Mouse (Mus musculus) MEL (cell line): ENCODE results near the gene Ubac2. TPM values are rescaled to one million over a fixed set of nuclear protein-coding genes. Genes with fewer than 3 reads are reported as not detected.

Experiments used
- DNase-seq: peaks from one replicate; pipeline ENCODE4 v3.0.0; 2011; ENCODE audit warnings: low read depth, low spot score
- H3K27ac ChIP-seq: 2 replicates; pipeline ENCODE4 v1.5.1; 2012; ENCODE audit warnings: low read depth, mild to moderate bottlenecking, control low read depth, low read length, moderate library complexity; ENCODE audit not compliant: control insufficient read depth
- H3K27me3 ChIP-seq, 2 experiments: fragments of 150-350 bp in 1 of 2; sonication (generic) in 1 of 2; 2 replicates each; pipeline ENCODE4 v1.6.1; 2012; ENCODE audit warnings: low read length in 2 of 2, mild to moderate bottlenecking in 2 of 2, improper control_type of control experiment in 1 of 2, moderate library complexity in 1 of 2; ENCODE audit not compliant: insufficient read depth in 2 of 2, control insufficient read depth in 1 of 2
- H3K36me3 ChIP-seq, 2 experiments: 2 replicates each; pipeline ENCODE4 v1.6.1; 2012 to 2014; ENCODE audit warnings: low read length in 2 of 2, improper control_type of control experiment in 1 of 2, inconsistent platforms in 1 of 2, mild to moderate bottlenecking in 1 of 2; ENCODE audit not compliant: insufficient read depth in 2 of 2, control insufficient read depth in 1 of 2
- H3K4me1 ChIP-seq, 2 experiments: fragments of 150-350 bp in 1 of 2; sonication (generic) in 1 of 2; 2 replicates each; pipeline ENCODE4 v1.6.1; 2012; ENCODE audit warnings: low read length in 2 of 2, improper control_type of control experiment in 1 of 2, mild to moderate bottlenecking in 1 of 2; ENCODE audit not compliant: insufficient read depth in 2 of 2, control insufficient read depth in 1 of 2
- H3K4me3 ChIP-seq, 2 experiments: fragments of 150-350 bp in 1 of 2; sonication (generic) in 1 of 2; 2 replicates each; pipeline ENCODE4 v1.5.1; 2012; ENCODE audit warnings: low read depth in 2 of 2, low read length in 2 of 2, mild to moderate bottlenecking in 2 of 2, moderate library complexity in 2 of 2, control low read depth in 1 of 2, improper control_type of control experiment in 1 of 2; ENCODE audit not compliant: control insufficient read depth in 1 of 2, insufficient read depth in 1 of 2
- H3K79me2 ChIP-seq: 2 replicates; pipeline ENCODE4 v1.6.1; 2012; ENCODE audit warnings: mild to moderate bottlenecking, low read length, moderate library complexity; ENCODE audit not compliant: control insufficient read depth, poor library complexity, insufficient read depth
- H3K9ac ChIP-seq: 2 replicates; pipeline ENCODE4 v1.6.1; 2012; ENCODE audit warnings: low read depth, mild to moderate bottlenecking, control low read depth, low read length, moderate library complexity; ENCODE audit not compliant: control insufficient read depth, poor library complexity, severe bottlenecking
- H3K9me3 ChIP-seq: fragments of 150-350 bp; sonication (generic); replicated peaks from 2 replicates; pipeline ENCODE4 v1.6.1; 2012; ENCODE audit warnings: mild to moderate bottlenecking, low read length, improper control_type of control experiment, moderate library complexity; ENCODE audit not compliant: insufficient read depth
- CHD1 ChIP-seq: IDR thresholded peaks from 2 replicates; pipeline ENCODE4 v1.6.1; 2012; ENCODE audit warnings: low read depth, mild to moderate bottlenecking, inconsistent platforms, low read length, improper control_type of control experiment
- E2F4 ChIP-seq: IDR thresholded peaks from 2 replicates; pipeline ENCODE4 v1.6.1; 2011; ENCODE audit warnings: low read depth, low read length, improper control_type of control experiment, borderline replicate concordance
- EP300 ChIP-seq, 2 experiments: IDR thresholded peaks; 2 replicates each; pipeline ENCODE4 v1.6.1; 2011; ENCODE audit warnings: improper control_type of control experiment in 2 of 2, low read length in 2 of 2, low read depth in 1 of 2, mild to moderate bottlenecking in 1 of 2
- HCFC1 ChIP-seq: IDR thresholded peaks from 2 replicates; pipeline ENCODE4 v1.6.1; 2012; ENCODE audit warnings: low read depth, mild to moderate bottlenecking, inconsistent platforms, low read length, improper control_type of control experiment, moderate library complexity
- MAFK ChIP-seq: IDR thresholded peaks from 2 replicates; pipeline ENCODE4 v1.6.1; 2011; ENCODE audit warnings: low read depth, mild to moderate bottlenecking, low read length, improper control_type of control experiment, borderline replicate concordance
- MAX ChIP-seq: IDR thresholded peaks from 2 replicates; pipeline ENCODE4 v1.6.1; 2011; ENCODE audit warnings: low read length, improper control_type of control experiment
- MAZ ChIP-seq: IDR thresholded peaks from 2 replicates; pipeline ENCODE4 v1.6.1; 2012; ENCODE audit warnings: low read depth, mild to moderate bottlenecking, inconsistent platforms, low read length, improper control_type of control experiment
- MXI1 ChIP-seq: IDR thresholded peaks from 2 replicates; pipeline ENCODE4 v1.6.1; 2011; ENCODE audit warnings: mild to moderate bottlenecking, low read depth, low read length, improper control_type of control experiment
- MYB ChIP-seq: IDR thresholded peaks from 2 replicates; pipeline ENCODE4 v1.6.1; 2011; ENCODE audit warnings: mild to moderate bottlenecking, low read depth, low read length, improper control_type of control experiment
- NRF1 ChIP-seq: IDR thresholded peaks from 2 replicates; pipeline ENCODE4 v1.6.1; 2014; ENCODE audit warnings: low read depth, mild to moderate bottlenecking, inconsistent platforms, low read length, improper control_type of control experiment, moderate library complexity; ENCODE audit not compliant: poor library complexity, insufficient read depth, severe bottlenecking
- POLR2AphosphoS2 ChIP-seq: IDR thresholded peaks from 2 replicates; pipeline ENCODE4 v1.6.1; 2011; ENCODE audit warnings: low read length, improper control_type of control experiment
- TAL1 ChIP-seq: IDR thresholded peaks from 2 replicates; pipeline ENCODE4 v1.6.1; 2012; ENCODE audit warnings: mild to moderate bottlenecking, inconsistent platforms, low read length, moderate library complexity, mixed read lengths
- UBTF ChIP-seq: IDR thresholded peaks from 2 replicates; pipeline ENCODE4 v1.6.1; 2012; ENCODE audit warnings: low read depth, mild to moderate bottlenecking, inconsistent platforms, low read length, improper control_type of control experiment, moderate library complexity, borderline replicate concordance; ENCODE audit not compliant: insufficient read depth
- USF1 ChIP-seq: IDR thresholded peaks from 2 replicates; pipeline ENCODE4 v1.6.1; 2014; ENCODE audit warnings: low read depth, mild to moderate bottlenecking, inconsistent platforms, low read length, improper control_type of control experiment, moderate library complexity
- ZC3H11A ChIP-seq: IDR thresholded peaks from 2 replicates; pipeline ENCODE4 v1.6.1; 2012; ENCODE audit warnings: low read depth, mild to moderate bottlenecking, inconsistent platforms, low read length, improper control_type of control experiment
- ZNF384 ChIP-seq: IDR thresholded peaks from 2 replicates; pipeline ENCODE4 v1.6.1; 2012; ENCODE audit warnings: low read depth, mild to moderate bottlenecking, inconsistent platforms, low read length, improper control_type of control experiment
- polyA plus RNA-seq, 2 experiments: library from polyadenylated mRNA; stranded (reverse) in 1 of 2; unstranded in 1 of 2; fragments of >175 nt in 1 of 2; fragments of >200 nt in 1 of 2; gene quantifications; 2 replicates each; pipeline versions ENCODE4 v1.2.1 to v1.2.4; 2012; ENCODE audit warnings: low replicate concordance in 2 of 2, low read depth in 1 of 2; ENCODE audit not compliant: insufficient read length in 2 of 2, insufficient read depth in 1 of 2, missing spikeins in 1 of 2
- total RNA-seq: library from RNA; depleted of rRNA; stranded (reverse); fragments of 300-350 nt; gene quantifications from 2 replicates; pipeline ENCODE4 v1.2.3, GENCODE M21; 2012

The Ubac2 gene
- total and polyA plus RNA-seq, 3 experiments = 32.9 to 44.8 TPM; not detected in 1

GRCm38 (mm10) chr14:121896126-121897090, 18.0 kb downstream of the Ubac2 start:
- Histone ChIP-seq H3K79me2 (peaks cover 5% of the 10 kb centered on the region; the same call in 1 of the 2 replicates), H3K27me3 (no peaks in the 10 kb centered on the region), H3K4me1 (no peaks in the 10 kb centered on the region), H3K9me3 (no peaks in the 10 kb centered on the region), H3K9ac (no peak overlapping the region), H3K27ac (no peak overlapping the region), H3K36me3 (peaks cover 0 to 2% of the 10 kb centered on the region in 2 experiments; a peak in 2 of 4 replicates), H3K4me3 (no peak overlapping the region)
- no peak for DNase-seq
- no peak for TF ChIP-seq MYB
- no peak for TF ChIP-seq USF1
- TF ChIP-seq HCFC1 = no peak
- TF ChIP-seq EP300 (IDR thresholded peaks at IDR 0.05; ENCODE audit: low read depth in 1 of 2, low read length in 2 of 2) = no peak
- TF ChIP-seq, all 39 proteins: peak for 0

GRCm38 (mm10) chr14:121897773-121898172, 19.4 kb downstream of the Ubac2 start:
- no peaks in the 10 kb centered on the region for H3K9me3 ChIP-seq
- no peak overlapping the region for H3K27ac ChIP-seq
- H3K4me3 ChIP-seq = no peak overlapping the region
- TF ChIP-seq MAX = no peak
- TF ChIP-seq ZC3H11A = no peak
- no peak for TF ChIP-seq NRF1
- TF ChIP-seq MXI1 = no peak
- no peak for TF ChIP-seq TAL1
- no peak for TF ChIP-seq MAZ
- no peak for TF ChIP-seq ZNF384
- TF ChIP-seq E2F4 = no peak
- TF ChIP-seq CHD1 = no peak
- no peak for TF ChIP-seq POLR2AphosphoS2
- TF ChIP-seq EP300 (IDR thresholded peaks at IDR 0.05; ENCODE audit: low read depth in 1 of 2, low read length in 2 of 2) = no peak
- TF ChIP-seq UBTF = no peak
- TF ChIP-seq MAFK = no peak
- no peak for TF ChIP-seq MYB
- peaks cover 5% of the 10 kb centered on the region; the same call in 1 of the 2 replicates for H3K79me2 ChIP-seq
- H3K27me3 ChIP-seq = no peaks in the 10 kb centered on the region
- H3K4me1 ChIP-seq = no peaks in the 10 kb centered on the region
- no peak for DNase-seq
- no peak overlapping the region for H3K9ac ChIP-seq
- peaks cover 0 to 2% of the 10 kb centered on the region in 2 experiments; a peak in 2 of 4 replicates for H3K36me3 ChIP-seq
